Mouse (Mus musculus) embryo, embryonic 10.5 days (tissue): ENCODE results near the gene Plk2.

Source experiments
- DNase-seq: peaks from one replicate; pipeline ENCODE4 v3.0.0-alpha.2; 2015; ENCODE audit warnings: low spot score

Gene Plk2

GRCm38 (mm10) chr13:110406152-110406551 lies 11.3 kb downstream of the Plk2 start:
- no peak for DNase-seq

DNA sequence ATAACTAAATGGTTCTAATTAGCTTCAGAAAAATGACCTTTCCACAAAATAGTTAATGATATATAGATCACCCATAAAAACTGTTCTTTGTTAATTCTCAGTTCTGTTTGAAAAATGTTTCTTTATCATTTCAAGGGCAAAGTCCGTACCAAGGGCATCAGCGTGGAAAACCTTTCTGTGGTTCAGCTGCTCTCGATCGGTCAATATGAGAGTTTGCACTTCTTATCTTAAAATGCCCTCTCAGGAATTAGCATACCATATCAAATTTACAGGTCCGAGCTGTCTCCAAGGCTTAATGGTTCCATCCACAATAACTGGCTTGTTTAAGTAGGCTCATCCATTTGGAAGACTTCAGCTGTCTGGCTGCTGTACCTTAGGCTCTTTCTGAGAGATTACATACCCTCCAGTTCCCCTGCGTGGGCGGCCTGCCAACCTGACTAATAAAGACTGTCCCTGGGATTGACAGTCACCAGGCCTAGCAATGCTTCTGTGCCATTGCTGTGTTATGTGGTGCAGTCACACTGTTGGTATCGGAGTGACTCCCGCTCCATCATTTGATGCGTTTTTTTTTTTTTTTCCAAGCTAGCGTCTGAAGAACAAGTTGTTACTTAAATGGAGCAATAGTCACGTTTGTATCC lies 17.8 kb downstream of the Plk2 start:
- DNase-seq = no peak

DNA sequence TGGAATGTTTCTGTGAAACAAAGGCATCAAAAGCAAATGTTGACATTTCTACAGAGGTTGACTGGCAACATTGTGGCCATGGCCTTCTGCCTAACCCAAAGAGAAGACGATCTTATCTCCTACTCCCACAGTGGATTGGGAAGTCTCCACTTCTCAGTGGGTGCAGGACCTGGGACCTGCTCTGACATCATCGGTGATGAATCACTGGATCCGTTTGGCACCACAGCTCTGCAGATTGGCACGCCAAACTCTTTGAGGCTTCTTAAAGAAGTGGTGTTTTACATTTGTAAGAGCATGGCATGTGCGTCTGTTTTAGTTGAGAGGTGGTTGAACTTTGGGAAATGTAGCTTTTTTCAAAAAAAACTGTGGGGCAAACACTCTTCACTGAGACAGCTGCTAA lies 23.8 kb downstream of the Plk2 start:
- no peak for DNase-seq

DNA sequence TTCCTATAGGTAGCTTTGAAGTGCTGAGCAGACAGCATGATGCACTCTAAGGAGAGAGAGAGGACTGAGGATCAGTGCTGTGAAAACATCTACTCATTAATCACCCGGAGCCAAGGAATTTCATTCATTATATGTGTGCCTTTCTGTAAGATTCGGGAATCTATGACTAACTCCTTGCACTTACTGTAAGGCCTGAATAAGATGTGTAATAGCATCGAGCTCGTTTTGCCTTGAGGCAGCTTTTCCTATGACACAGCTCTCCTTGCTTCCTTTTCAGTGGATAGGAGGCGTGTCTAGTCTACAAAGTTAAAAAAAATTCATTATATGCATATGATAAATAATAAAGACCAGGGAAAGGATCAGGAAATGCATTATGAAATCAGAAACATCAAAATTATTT lies 24.8 kb downstream of the Plk2 start:
- no peak for DNase-seq

- no peak for DNase-seq
Measured at GRCm38 (mm10) chr13:110422434-110422833, 27.6 kb downstream of the Plk2 start.

DNA sequence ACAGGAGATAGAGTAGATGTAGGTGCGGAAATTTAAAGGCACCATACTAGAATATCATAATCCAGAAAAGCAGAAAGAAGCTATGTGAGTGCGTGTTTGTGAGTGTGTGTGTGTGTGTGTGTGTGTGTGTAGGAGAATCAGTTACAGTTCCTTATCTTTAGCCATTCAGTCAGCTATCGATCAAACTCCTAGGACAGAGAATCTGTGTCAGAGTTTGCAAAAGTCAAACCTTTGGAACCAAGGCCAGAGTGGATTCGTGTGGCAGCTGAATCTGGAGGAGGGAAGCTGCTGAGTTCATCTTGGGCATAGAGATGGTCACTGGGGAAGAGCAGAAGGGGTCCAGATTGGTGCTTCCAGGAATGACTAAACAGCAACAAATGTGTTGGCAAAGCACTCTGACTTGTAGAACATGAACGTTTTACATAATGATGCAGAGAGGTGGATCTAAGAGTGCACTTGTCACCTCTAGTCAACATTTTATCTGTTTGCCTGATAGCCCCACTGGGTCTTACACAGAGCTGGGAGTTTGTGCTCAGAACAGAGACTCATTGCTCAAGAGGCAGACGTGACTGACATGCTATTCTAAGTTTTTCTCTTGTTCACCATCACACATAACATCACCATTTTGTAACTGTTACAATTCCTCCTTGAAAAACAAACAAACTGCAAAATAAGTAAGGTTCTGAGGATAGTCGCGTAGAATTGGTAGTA lies 30.8 kb downstream of the Plk2 start:
- DNase-seq = no peak

GRCm38 (mm10) chr13:110431388-110431787 lies 36.5 kb downstream of the Plk2 start:
- DNase-seq = no peak

DNA sequence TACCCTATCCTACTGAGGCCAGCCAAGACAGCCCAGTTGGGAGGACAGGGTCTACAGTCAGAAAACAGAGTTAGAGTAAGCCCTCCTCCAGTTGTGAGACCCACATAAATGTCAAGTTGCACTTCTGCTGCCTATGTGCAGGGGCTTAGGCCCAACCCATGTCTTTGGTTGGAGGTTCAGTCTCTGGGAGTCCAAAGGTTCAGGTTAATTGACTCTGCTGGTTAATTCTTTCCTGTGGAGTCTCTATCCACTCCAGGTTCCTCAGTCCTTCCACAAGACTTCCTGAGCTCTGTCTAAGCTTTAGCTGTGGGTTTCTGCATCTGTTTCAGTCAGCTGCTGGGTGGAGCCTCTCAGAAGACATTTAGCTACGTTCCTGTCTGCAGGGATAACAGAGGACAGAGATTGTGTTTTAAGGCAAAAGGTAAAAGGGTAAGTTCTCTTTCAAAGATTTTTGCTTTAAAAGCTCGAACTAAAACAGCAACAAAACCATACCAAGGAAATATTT lies 37.3 kb downstream of the Plk2 start:
- DNase-seq = no peak

DNA sequence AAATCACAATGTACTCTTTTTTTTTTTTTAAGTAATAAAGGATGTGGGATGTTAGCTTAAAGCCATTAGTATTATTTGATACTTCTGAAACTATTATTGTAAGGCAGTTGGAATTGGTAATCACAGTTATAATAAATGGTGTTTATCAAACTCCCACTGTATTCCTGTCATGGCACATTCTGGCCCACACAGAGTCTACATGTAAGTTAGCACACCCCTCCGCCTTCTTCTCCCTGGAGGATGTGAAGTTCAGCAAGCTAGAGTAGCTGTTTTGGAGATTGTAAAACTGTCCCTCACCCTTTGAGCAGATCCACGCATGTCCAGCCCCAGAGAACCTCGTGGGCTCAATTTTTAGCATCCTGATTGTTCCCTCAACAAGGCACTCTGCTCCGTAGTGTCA lies 37.8 kb downstream of the Plk2 start:
- DNase-seq = no peak

- no peak for DNase-seq
Measured at GRCm38 (mm10) chr13:110436692-110437091, 41.8 kb downstream of the Plk2 start.

GRCm38 (mm10) chr13:110438624-110439023 lies 43.8 kb downstream of the Plk2 start:
- DNase-seq = no peak

- DNase-seq = no peak
Measured at GRCm38 (mm10) chr13:110444335-110444734, 49.5 kb downstream of the Plk2 start.

GRCm38 (mm10) chr13:110444894-110445293 lies 50.0 kb downstream of the Plk2 start:
- DNase-seq = peak; percentile 49

DNA sequence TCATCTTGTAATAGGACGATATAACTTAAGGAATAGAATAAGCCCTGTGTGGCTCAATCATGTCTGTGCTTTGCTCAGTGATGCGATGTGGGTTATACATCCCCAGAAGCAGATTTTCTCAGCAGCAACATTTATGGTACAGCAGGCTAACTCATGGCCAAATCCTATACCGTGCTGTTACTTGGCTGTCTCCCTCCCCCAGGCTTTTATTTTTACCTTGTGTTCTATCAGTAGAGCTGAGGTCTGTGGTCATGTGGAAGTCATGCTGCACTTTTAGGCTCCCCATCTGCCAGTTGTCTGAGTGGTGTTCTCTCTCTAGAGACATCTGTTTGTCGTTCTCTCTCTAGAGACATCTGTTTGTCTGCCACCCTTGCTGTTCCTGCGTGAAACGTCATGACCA lies 51.6 kb downstream of the Plk2 start:
- DNase-seq = no peak

DNA sequence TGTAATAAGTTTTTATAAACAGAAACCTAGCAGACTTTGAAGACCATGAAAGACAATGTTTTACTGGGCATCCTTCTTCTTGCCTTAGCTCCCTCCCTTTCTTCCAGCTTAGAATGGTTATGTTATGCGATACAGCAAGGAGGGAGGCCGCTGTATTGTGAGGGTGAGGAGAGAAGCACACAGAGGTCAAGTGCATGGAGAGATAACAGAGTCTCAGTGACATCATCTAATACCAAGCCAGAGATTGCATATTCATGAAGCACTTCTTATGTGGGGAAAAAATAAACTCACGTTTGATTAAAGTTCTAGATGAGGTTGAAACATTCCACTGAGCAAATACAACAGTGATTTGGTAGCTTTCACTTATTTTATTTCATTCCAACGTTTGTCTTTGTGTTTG lies 55.2 kb downstream of the Plk2 start:
- DNase-seq = no peak
